Mouse (Mus musculus) E14TG2a.4 (cell line): Measurements from ENCODE around the gene Col1a1.

Experiments
- CTCF ChIP-seq: conservative IDR thresholded peaks from 2 replicates; pipeline ENCODE4 v1.5.1; 2014; ENCODE audit warnings: low read length
- NANOG ChIP-seq: IDR thresholded peaks from 2 replicates; pipeline ENCODE4 v1.6.1; 2014; ENCODE audit warnings: borderline replicate concordance, low read length, mixed read lengths
- POU5F1 ChIP-seq: IDR thresholded peaks from 2 replicates; pipeline ENCODE4 v1.6.1; 2014; ENCODE audit warnings: low read length, borderline replicate concordance

DNA sequence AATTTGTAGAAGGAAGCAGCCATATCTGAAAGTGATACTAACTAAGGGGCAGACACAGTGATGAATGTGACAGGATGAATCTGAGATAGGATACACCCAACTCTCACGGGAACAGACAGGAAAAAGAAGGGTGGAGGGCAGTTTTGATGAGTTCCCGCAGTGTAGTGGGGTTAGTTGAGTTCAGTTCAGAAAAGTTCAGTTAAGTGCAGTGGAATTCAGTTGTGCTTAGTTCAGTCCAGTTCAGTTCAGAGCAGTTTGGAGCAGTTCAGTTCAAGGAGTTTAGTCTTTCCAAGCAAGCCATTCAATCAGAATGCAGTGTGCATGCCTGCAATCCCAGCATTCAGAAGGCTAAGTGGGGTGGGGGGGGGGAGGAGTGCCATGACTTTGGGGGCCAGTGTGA is 34.8 kb upstream of the Col1a1 start:
- no peak for TF ChIP-seq CTCF
- no peak for TF ChIP-seq POU5F1
- TF ChIP-seq NANOG, result no peak
